Mouse (Mus musculus) C2C12 (cell line): Measurements from ENCODE around the gene Pdpk1. TPM values are rescaled to one million over a fixed set of nuclear protein-coding genes. Genes with fewer than 3 reads are reported as not detected.

Experiments used
- H3K27me3 ChIP-seq: one replicate; pipeline ENCODE4 v1.6.1; 2011; ENCODE audit not compliant: control insufficient read depth, insufficient read depth, insufficient read length
- H3K36me3 ChIP-seq: one replicate; pipeline ENCODE4 v1.6.1; 2011; ENCODE audit not compliant: control insufficient read depth, insufficient read depth
- H3K4me3 ChIP-seq: one replicate; pipeline ENCODE4 v1.5.1; 2011; ENCODE audit warnings: mild to moderate bottlenecking, control low read depth; ENCODE audit not compliant: poor library complexity, insufficient read depth, severe bottlenecking
- H3K79me2 ChIP-seq: one replicate; pipeline ENCODE4 v1.6.1; 2011; ENCODE audit not compliant: control insufficient read depth, insufficient read depth
- H3K79me3 ChIP-seq: one replicate; pipeline ENCODE4 v1.6.1; 2011; ENCODE audit warnings: low read depth, control low read depth
- H3ac ChIP-seq: one replicate; pipeline ENCODE3; 2011; ENCODE audit warnings: low read depth; ENCODE audit not compliant: control insufficient read depth, insufficient read length
- CEBPB ChIP-seq: IDR thresholded peaks from one replicate; pipeline ENCODE4 v1.6.1; 2011; ENCODE audit warnings: low read depth, mild to moderate bottlenecking, control low read depth, moderate library complexity
- CTCF ChIP-seq: IDR thresholded peaks from one replicate; pipeline ENCODE4 v1.5.1; 2011; ENCODE audit not compliant: control insufficient read depth, insufficient read depth, insufficient read length
- FOSL1 ChIP-seq: IDR thresholded peaks from one replicate; pipeline ENCODE4 v1.8.0; 2011; ENCODE audit warnings: mild to moderate bottlenecking, low read length; ENCODE audit not compliant: poor library complexity, insufficient read depth, severe bottlenecking
- MAX ChIP-seq: IDR thresholded peaks from one replicate; pipeline ENCODE4 v1.6.1; 2011; ENCODE audit warnings: mild to moderate bottlenecking, control low read depth
- MYOD1 ChIP-seq: IDR thresholded peaks from one replicate; pipeline ENCODE4 v1.6.1; 2011; ENCODE audit warnings: low read depth; ENCODE audit not compliant: control insufficient read depth, insufficient read length
- MYOG ChIP-seq: IDR thresholded peaks from one replicate; pipeline ENCODE4 v1.6.1; 2011; ENCODE audit not compliant: control insufficient read depth, insufficient read length; ENCODE audit errors: extremely low read depth
- USF1 ChIP-seq: IDR thresholded peaks from one replicate; pipeline ENCODE4 v1.6.1; 2011; ENCODE audit warnings: low read depth, mild to moderate bottlenecking, control low read depth, moderate library complexity
- polyA plus RNA-seq: library from polyadenylated mRNA; unstranded; fragments of >200 nt; fragmentation: generic; extraction: Trizol; gene quantifications from one replicate; pipeline ENCODE4 v1.2.1, GENCODE M21; 2012; ENCODE audit warnings: missing spikeins

The Pdpk1 gene
- polyA plus RNA-seq, 1 experiment = 7.4 TPM

GRCm38 (mm10) chr17:24157526-24157925 lies 6.8 kb upstream of the Pdpk1 start:
- Histone ChIP-seq H3K4me3 (no peak overlapping the region), H3K36me3 (peaks cover 4% of the 10 kb centered on the region), H3ac (no peak overlapping the region), H3K79me2 (peaks cover 10% of the 10 kb centered on the region), H3K27me3 (no peaks in the 10 kb centered on the region), H3K79me3 (no peaks in the 10 kb centered on the region)
- TF ChIP-seq CTCF = no peak
- TF ChIP-seq FOSL1 = no peak
- TF ChIP-seq MYOG = no peak
- TF ChIP-seq MYOD1 = no peak
- TF ChIP-seq USF1 = no peak
- TF ChIP-seq CEBPB = no peak
- TF ChIP-seq MAX = no peak

GRCm38 (mm10) chr17:24157121-24157520 lies 6.4 kb upstream of the Pdpk1 start:
- no peak for TF ChIP-seq MYOG
- no peak for TF ChIP-seq FOSL1
- TF ChIP-seq MAX = no peak
- no peak for TF ChIP-seq CTCF
- TF ChIP-seq CEBPB = no peak
- TF ChIP-seq MYOD1 = no peak
- TF ChIP-seq USF1 = no peak
- Histone ChIP-seq H3K36me3 (peaks cover 4% of the 10 kb centered on the region), H3K79me3 (no peaks in the 10 kb centered on the region), H3K27me3 (no peaks in the 10 kb centered on the region), H3K4me3 (no peak overlapping the region), H3ac (no peak overlapping the region), H3K79me2 (peaks cover 6% of the 10 kb centered on the region)

GRCm38 (mm10) chr17:24156394-24156793 lies 5.7 kb upstream of the Pdpk1 start:
- H3K27me3 ChIP-seq = no peaks in the 10 kb centered on the region
- no peak overlapping the region for H3ac ChIP-seq
- no peaks in the 10 kb centered on the region for H3K79me3 ChIP-seq
- H3K79me2 ChIP-seq = no peaks in the 10 kb centered on the region
- TF ChIP-seq CTCF = no peak
- no peak for TF ChIP-seq MYOG
- H3K4me3 ChIP-seq = no peak overlapping the region
- peaks cover 4% of the 10 kb centered on the region for H3K36me3 ChIP-seq

GRCm38 (mm10) chr17:24155742-24156141 lies 5.0 kb upstream of the Pdpk1 start:
- no peak for TF ChIP-seq CTCF
- TF ChIP-seq FOSL1 = no peak
- TF ChIP-seq USF1 = no peak
- TF ChIP-seq CEBPB = no peak
- TF ChIP-seq MYOG = no peak
- no peak for TF ChIP-seq MYOD1
- TF ChIP-seq MAX = no peak
- Histone ChIP-seq H3K79me3 (no peaks in the 10 kb centered on the region), H3K36me3 (peaks cover 4% of the 10 kb centered on the region)

GRCm38 (mm10) chr17:24154463-24154862 lies 3.7 kb upstream of the Pdpk1 start:
- TF ChIP-seq MAX (no peak), USF1 (no peak), MYOD1 (no peak), CTCF (no peak), MYOG (no peak), CEBPB (no peak)
- no peak overlapping the region for H3K4me3 ChIP-seq
- H3K36me3 ChIP-seq = peaks cover 4% of the 10 kb centered on the region
- no peaks in the 10 kb centered on the region for H3K79me2 ChIP-seq
- H3ac ChIP-seq = no peak overlapping the region
- H3K27me3 ChIP-seq = no peaks in the 10 kb centered on the region
- H3K79me3 ChIP-seq = no peaks in the 10 kb centered on the region

More at GRCm38 (mm10) chr17:24155742-24156141, 5.0 kb upstream of the Pdpk1 start:
- H3K4me3 ChIP-seq = no peak overlapping the region
- H3K27me3 ChIP-seq = no peaks in the 10 kb centered on the region
- H3K79me2 ChIP-seq = no peaks in the 10 kb centered on the region
- no peak overlapping the region for H3ac ChIP-seq

- H3K27me3 ChIP-seq = no peaks in the 10 kb centered on the region
- no peak overlapping the region for H3ac ChIP-seq
- no peaks in the 10 kb centered on the region for H3K79me2 ChIP-seq
- H3K79me3 ChIP-seq = no peaks in the 10 kb centered on the region
- no peak overlapping the region for H3K4me3 ChIP-seq
- TF ChIP-seq CTCF (peak; percentile 93), MYOD1 (peak; percentile 41), FOSL1 (no peak)
- H3K36me3 ChIP-seq = no peaks in the 10 kb centered on the region
Measured at GRCm38 (mm10) chr17:24151890-24152563, 1.3 kb upstream of the Pdpk1 start.
